Mouse (Mus musculus) bone marrow, adult 2 months (tissue): Measurements from ENCODE around the gene Dcbld2.

Experiments
- CTCF ChIP-seq: fragments of 200-500 bp; IDR thresholded peaks from 2 replicates; pipeline ENCODE4 v1.5.1; 2011; ENCODE audit warnings: low read length, control low read depth; ENCODE audit not compliant: control insufficient read depth, insufficient read depth
- POLR2A ChIP-seq: fragments of 200-500 bp; IDR thresholded peaks from 2 replicates; pipeline ENCODE4 v1.6.1; 2011; ENCODE audit warnings: low read depth, mild to moderate bottlenecking, control low read depth, low read length, borderline replicate concordance; ENCODE audit not compliant: control insufficient read depth

DNA sequence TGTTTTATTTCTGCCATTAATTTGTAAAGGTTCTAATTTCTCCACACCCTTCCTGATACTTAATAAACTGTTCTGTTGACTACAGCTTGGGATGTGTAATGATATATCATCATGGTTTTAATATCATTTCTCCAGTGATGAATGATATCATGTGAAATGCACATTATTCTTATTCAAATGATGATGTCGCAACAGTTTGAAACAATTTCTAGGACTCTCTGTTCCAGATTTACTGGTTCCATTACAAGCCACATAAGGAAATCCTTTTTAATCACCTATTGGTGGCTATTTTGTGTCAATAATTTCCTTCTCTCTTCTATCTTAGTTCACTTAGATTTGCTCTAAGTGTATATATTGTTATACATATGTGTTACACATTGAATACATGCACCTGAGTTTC is 24.1 kb downstream of the Dcbld2 start:
- TF ChIP-seq CTCF (no peak), POLR2A (no peak)
